Mouse (Mus musculus): ENCODE measurements at regions not wholly inside any gene's neighbourhood (a gene's known extent, or its start where the extent isn't known, plus 50 kb on each side); places are given as distances from the start of the nearest gene placed in this dataset.

DNA sequence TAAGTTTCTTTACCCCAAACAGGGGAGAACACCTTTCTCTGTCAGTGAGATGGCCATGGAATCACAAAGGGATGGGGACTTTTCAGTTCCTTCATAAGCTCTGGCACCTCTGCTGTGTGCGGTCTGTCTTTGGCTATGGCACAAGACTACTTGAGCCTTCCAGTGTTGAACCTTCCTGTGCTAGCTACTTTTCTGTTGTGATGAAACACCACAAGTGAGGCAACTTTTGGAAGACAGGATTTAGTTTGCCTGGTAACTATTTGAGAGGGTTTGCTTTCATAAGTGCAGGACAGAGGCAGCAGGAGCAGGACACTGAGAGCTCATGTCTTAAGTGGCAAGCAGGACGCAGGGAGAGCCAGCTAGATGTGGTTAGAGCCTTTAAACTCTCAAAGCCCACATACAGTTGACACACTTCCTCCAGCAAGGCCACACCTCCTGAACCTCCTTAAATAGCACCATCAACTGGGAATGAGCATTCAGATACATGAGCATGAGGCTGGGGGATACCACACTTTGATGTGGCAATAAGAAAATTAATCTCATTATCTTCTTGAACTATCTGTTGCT lies 101.8 kb upstream of the Hmgn3 start:
- no peaks in the 10 kb centered on the region for H3K9me3 ChIP-seq (replicated peaks; ENCODE audit: control insufficient read depth, low read length)
- no peak overlapping the region for H3K27ac ChIP-seq (replicated peaks; ENCODE audit: low read depth, low read length)
- H3K4me3 ChIP-seq (ENCODE audit: low read depth, low read length) = no peak overlapping the region
- no peaks in the 10 kb centered on the region for H3K4me1 ChIP-seq (ENCODE audit: control insufficient read depth, insufficient read depth, low read length)
- no peak overlapping the region for H3K9ac ChIP-seq (replicated peaks; ENCODE audit: low read length)
- no peak overlapping the region for H3K4me2 ChIP-seq (ENCODE audit: low read depth, low read length)
- no peaks in the 10 kb centered on the region for H3K36me3 ChIP-seq (replicated peaks; ENCODE audit: control insufficient read depth, insufficient read depth, low read depth, low read length)
- 81% methylated on average over 2 of the region's 2 CpGs for WGBS
- H3K27me3 ChIP-seq (ENCODE audit: control insufficient read depth, insufficient read depth, low read length) = no peaks in the 10 kb centered on the region
- DNase-seq (ENCODE audit: low spot score) = no peak
- no peak for ATAC-seq (replicated peaks; ENCODE audit: insufficient number of reproducible peaks, low FRiP score, low TSS enrichment, low read depth)

DNA sequence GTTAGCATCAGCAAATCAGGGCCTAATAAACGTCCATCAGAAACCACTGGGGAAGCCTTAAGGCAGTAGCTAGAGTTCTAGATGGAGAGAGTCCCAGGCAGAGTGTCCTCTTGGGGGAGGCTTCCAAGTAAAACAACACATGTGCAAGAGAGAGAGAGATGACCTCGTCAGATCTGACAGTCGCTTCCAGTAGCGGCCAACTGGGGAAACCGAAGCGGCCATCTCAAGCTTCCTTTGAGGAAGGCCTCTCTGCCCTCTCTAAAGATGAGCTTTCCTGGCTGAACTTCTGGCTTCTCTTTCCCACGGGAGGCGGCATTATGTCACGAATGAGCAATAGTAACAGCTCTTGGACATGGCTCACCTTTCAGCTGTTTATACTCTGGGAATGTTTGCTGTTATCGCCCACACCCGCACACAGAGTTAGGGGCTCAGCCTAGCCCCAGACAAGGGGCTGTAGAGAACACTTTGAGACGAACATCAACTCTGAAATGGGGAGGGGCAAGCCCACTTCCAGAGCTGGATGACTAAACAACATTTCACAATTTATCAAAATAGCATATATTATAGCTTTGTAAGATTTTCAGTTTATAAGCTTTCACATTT lies 100.7 kb upstream of the Hmgn3 start:
- WGBS = 63% methylated on average over 12 of the region's 12 CpGs
- Histone ChIP-seq H3K9ac (replicated peaks; ENCODE audit: low read length) (no peak overlapping the region), H3K4me3 (ENCODE audit: low read depth, low read length) (no peak overlapping the region), H3K27ac (replicated peaks; ENCODE audit: low read depth, low read length) (no peak overlapping the region), H3K27me3 (ENCODE audit: control insufficient read depth, insufficient read depth, low read length) (no peaks in the 10 kb centered on the region), H3K4me1 (ENCODE audit: control insufficient read depth, insufficient read depth, low read length) (no peaks in the 10 kb centered on the region), H3K36me3 (replicated peaks; ENCODE audit: control insufficient read depth, insufficient read depth, low read depth, low read length) (no peaks in the 10 kb centered on the region), H3K4me2 (ENCODE audit: low read depth, low read length) (no peak overlapping the region), H3K9me3 (replicated peaks; ENCODE audit: control insufficient read depth, low read length) (no peaks in the 10 kb centered on the region)
- DNase-seq (ENCODE audit: low spot score) (no peak), ATAC-seq (replicated peaks; ENCODE audit: insufficient number of reproducible peaks, low FRiP score, low TSS enrichment, low read depth) (no peak)

DNA sequence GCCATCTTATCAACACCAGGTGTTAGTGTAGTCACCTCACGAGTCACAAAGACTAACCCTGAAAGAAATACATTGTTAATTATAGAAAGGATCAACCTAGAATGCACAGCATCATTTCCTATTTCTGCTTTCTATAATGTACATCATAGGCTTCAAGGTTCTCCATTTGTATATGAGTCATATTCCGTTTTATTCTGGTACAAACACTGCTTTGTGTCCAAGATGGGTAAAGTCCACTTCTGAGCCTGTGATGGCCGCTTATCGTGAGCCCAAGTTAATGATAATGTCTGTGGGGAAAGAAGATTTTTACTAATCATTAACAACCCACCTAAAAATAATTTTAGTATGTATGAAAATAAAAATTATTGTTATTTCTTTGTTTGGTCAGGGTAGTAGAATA lies 94.6 kb upstream of the Hmgn3 start:
- 85% methylated on average over 4 of the region's 4 CpGs for WGBS
- ATAC-seq (replicated peaks; ENCODE audit: insufficient number of reproducible peaks, low FRiP score, low TSS enrichment, low read depth) (no peak), DNase-seq (ENCODE audit: low spot score) (no peak)
- no peak overlapping the region for H3K4me3 ChIP-seq (ENCODE audit: low read depth, low read length)
- no peaks in the 10 kb centered on the region for H3K27me3 ChIP-seq (ENCODE audit: control insufficient read depth, insufficient read depth, low read length)
- no peak overlapping the region for H3K27ac ChIP-seq (replicated peaks; ENCODE audit: low read depth, low read length)
- no peaks in the 10 kb centered on the region for H3K4me1 ChIP-seq (ENCODE audit: control insufficient read depth, insufficient read depth, low read length)
- H3K36me3 ChIP-seq (replicated peaks; ENCODE audit: control insufficient read depth, insufficient read depth, low read depth, low read length) = no peaks in the 10 kb centered on the region
- no peak overlapping the region for H3K4me2 ChIP-seq (ENCODE audit: low read depth, low read length)
- H3K9ac ChIP-seq (replicated peaks; ENCODE audit: low read length) = no peak overlapping the region
- no peaks in the 10 kb centered on the region for H3K9me3 ChIP-seq (replicated peaks; ENCODE audit: control insufficient read depth, low read length)

DNA sequence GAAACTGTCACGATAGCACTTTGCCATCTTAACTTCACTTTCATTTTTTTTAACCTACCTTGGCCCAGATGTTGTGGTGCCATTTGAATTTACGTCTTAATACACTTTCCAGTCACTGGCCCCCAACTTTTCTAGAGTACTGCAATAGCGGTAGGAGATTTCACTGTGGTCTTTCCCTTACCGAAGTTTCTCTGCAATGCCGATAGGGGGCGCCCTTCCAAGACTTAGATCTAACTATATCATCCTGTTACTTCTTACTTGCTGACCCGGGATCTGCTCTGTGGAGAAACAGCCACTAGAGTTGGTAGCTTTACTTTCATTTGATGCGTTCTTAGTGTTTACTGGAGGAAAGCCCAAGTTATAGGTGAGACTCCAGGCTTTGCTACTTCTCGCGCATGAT lies 92.6 kb upstream of the Hmgn3 start:
- Histone ChIP-seq H3K9me3 (replicated peaks; ENCODE audit: control insufficient read depth, low read length) (no peaks in the 10 kb centered on the region), H3K9ac (replicated peaks; ENCODE audit: low read length) (no peak overlapping the region), H3K36me3 (replicated peaks; ENCODE audit: control insufficient read depth, insufficient read depth, low read depth, low read length) (no peaks in the 10 kb centered on the region), H3K4me1 (ENCODE audit: control insufficient read depth, insufficient read depth, low read length) (no peaks in the 10 kb centered on the region), H3K4me3 (ENCODE audit: low read depth, low read length) (no peak overlapping the region), H3K4me2 (ENCODE audit: low read depth, low read length) (no peak overlapping the region), H3K27ac (replicated peaks; ENCODE audit: low read depth, low read length) (no peak overlapping the region), H3K27me3 (ENCODE audit: control insufficient read depth, insufficient read depth, low read length) (no peaks in the 10 kb centered on the region)
- WGBS = 79% methylated on average over 10 of the region's 10 CpGs
- no peak for DNase-seq (ENCODE audit: low spot score)
- ATAC-seq (replicated peaks; ENCODE audit: insufficient number of reproducible peaks, low FRiP score, low TSS enrichment, low read depth) = no peak

DNA sequence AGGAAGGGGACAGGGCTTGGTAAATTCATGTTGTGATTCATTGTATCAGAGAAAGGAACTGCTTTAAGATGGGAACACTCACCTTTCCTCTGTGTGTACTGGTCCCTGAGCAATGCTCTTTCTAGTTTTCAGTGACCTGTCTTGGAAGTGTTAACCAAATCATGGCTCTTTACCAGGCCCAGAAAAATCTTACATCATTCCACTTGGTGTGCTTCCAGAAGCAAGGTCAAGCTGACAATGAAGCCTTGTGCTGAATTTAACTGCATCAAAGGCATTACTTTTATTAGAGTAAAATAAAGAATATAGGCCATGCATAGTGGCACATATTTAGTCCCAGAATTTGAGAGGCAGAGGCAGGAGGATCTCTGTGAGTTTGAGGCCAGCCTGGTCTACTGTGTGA lies 75.4 kb upstream of the Hmgn3 start:
- no peaks in the 10 kb centered on the region for H3K36me3 ChIP-seq (replicated peaks; ENCODE audit: control insufficient read depth, insufficient read depth, low read depth, low read length)
- ATAC-seq (replicated peaks; ENCODE audit: insufficient number of reproducible peaks, low FRiP score, low TSS enrichment, low read depth) = no peak
- H3K4me2 ChIP-seq (ENCODE audit: low read depth, low read length) = no peak overlapping the region
- DNase-seq (ENCODE audit: low spot score) = no peak
- H3K27me3 ChIP-seq (ENCODE audit: control insufficient read depth, insufficient read depth, low read length) = no peaks in the 10 kb centered on the region
- H3K9ac ChIP-seq (replicated peaks; ENCODE audit: low read length) = no peak overlapping the region
- no peak overlapping the region for H3K27ac ChIP-seq (replicated peaks; ENCODE audit: low read depth, low read length)
- no peaks in the 10 kb centered on the region for H3K9me3 ChIP-seq (replicated peaks; ENCODE audit: control insufficient read depth, low read length)
- no peaks in the 10 kb centered on the region for H3K4me1 ChIP-seq (ENCODE audit: control insufficient read depth, insufficient read depth, low read length)
- H3K4me3 ChIP-seq (ENCODE audit: low read depth, low read length) = no peak overlapping the region

DNA sequence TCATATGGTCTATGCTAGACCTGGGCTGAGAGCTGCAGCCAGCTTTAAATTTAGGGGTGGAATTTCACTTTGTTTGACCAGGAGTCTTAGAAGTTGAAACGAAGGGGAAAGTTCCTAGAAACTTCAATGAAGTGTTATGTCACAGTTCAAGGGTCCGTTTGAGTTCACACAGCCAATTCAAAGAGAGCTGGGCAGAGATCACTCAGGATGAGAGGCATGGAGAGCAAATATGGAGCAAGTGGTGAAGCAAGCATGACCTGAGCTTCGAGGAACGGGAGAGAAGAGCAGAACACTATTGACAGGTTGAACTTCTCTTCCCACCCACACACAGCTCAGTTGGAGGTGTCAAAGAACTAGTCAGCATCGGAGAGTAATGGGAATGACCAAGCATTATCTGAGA lies 56.1 kb upstream of the Hmgn3 start:
- H3K4me2 ChIP-seq (ENCODE audit: low read depth, low read length) = no peak overlapping the region
- 79% methylated on average over 5 of the region's 5 CpGs for whole genome bisulfite sequencing
- H3K4me3 ChIP-seq (ENCODE audit: low read depth, low read length) = no peak overlapping the region
- no peaks in the 10 kb centered on the region for H3K36me3 ChIP-seq (replicated peaks; ENCODE audit: control insufficient read depth, insufficient read depth, low read depth, low read length)
- no peak overlapping the region for H3K9ac ChIP-seq (replicated peaks; ENCODE audit: low read length)
- no peak for ATAC-seq (replicated peaks; ENCODE audit: insufficient number of reproducible peaks, low FRiP score, low TSS enrichment, low read depth)
- H3K27me3 ChIP-seq (ENCODE audit: control insufficient read depth, insufficient read depth, low read length) = no peaks in the 10 kb centered on the region
- H3K27ac ChIP-seq (replicated peaks; ENCODE audit: low read depth, low read length) = no peak overlapping the region
- no peaks in the 10 kb centered on the region for H3K9me3 ChIP-seq (replicated peaks; ENCODE audit: control insufficient read depth, low read length)
- no peaks in the 10 kb centered on the region for H3K4me1 ChIP-seq (ENCODE audit: control insufficient read depth, insufficient read depth, low read length)
- DNase-seq (ENCODE audit: low spot score) = no peak

DNA sequence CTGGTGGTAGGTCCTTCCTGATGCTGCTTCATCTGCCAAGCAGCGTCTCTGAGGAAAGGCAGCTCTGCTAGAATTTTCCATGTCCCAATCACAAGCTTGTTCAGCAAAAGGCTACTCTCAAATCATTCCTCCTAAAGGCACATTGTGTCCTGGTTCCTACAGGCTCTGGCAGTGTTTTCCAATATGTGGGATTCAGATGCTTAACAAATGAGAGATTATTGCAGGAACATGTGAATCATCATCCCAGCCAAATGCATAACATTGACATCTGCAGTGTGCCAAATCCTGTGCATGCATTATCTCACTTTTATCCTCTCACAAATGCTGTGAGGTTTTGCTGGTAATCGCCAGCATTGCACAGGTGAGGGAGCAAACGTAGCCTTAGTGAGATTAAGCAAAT lies 53.3 kb upstream of the Hmgn3 start:
- no peaks in the 10 kb centered on the region for H3K9me3 ChIP-seq (replicated peaks; ENCODE audit: control insufficient read depth, low read length)
- H3K4me3 ChIP-seq (ENCODE audit: low read depth, low read length) = no peak overlapping the region
- WGBS = 87% methylated on average over 3 of the region's 3 CpGs
- no peak overlapping the region for H3K27ac ChIP-seq (replicated peaks; ENCODE audit: low read depth, low read length)
- ATAC-seq (replicated peaks; ENCODE audit: insufficient number of reproducible peaks, low FRiP score, low TSS enrichment, low read depth) (no peak), DNase-seq (ENCODE audit: low spot score) (no peak)
- no peak overlapping the region for H3K4me2 ChIP-seq (ENCODE audit: low read depth, low read length)
- H3K36me3 ChIP-seq (replicated peaks; ENCODE audit: control insufficient read depth, insufficient read depth, low read depth, low read length) = no peaks in the 10 kb centered on the region
- no peak overlapping the region for H3K9ac ChIP-seq (replicated peaks; ENCODE audit: low read length)
- H3K4me1 ChIP-seq (ENCODE audit: control insufficient read depth, insufficient read depth, low read length) = no peaks in the 10 kb centered on the region
- H3K27me3 ChIP-seq (ENCODE audit: control insufficient read depth, insufficient read depth, low read length) = no peaks in the 10 kb centered on the region

DNA sequence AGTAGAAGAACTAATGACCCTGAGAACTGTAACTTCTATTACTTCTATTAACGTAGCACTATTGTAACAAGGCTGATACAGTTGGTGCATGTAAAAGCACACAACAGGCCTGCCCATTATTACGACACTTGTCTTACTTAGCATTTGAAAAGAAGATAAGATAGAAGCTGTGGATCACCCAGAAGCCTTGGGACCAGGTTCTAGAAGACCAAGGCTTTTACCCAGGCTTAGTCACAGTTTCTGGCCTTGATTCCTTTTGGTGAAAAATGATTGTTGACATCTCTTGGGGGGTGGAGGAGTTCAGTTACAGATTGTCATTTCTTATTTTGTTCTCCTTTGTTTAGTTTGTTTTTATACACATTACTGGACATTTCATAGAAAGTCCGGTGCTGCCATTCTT lies 52.7 kb upstream of the Hmgn3 start:
- ATAC-seq (replicated peaks; ENCODE audit: insufficient number of reproducible peaks, low FRiP score, low TSS enrichment, low read depth) (no peak), DNase-seq (ENCODE audit: low spot score) (no peak)
- no peaks in the 10 kb centered on the region for H3K4me1 ChIP-seq (ENCODE audit: control insufficient read depth, insufficient read depth, low read length)
- no peaks in the 10 kb centered on the region for H3K27me3 ChIP-seq (ENCODE audit: control insufficient read depth, insufficient read depth, low read length)
- H3K36me3 ChIP-seq (replicated peaks; ENCODE audit: control insufficient read depth, insufficient read depth, low read depth, low read length) = no peaks in the 10 kb centered on the region
- H3K27ac ChIP-seq (replicated peaks; ENCODE audit: low read depth, low read length) = no peak overlapping the region
- no peak overlapping the region for H3K9ac ChIP-seq (replicated peaks; ENCODE audit: low read length)
- no peak overlapping the region for H3K4me2 ChIP-seq (ENCODE audit: low read depth, low read length)
- H3K4me3 ChIP-seq (ENCODE audit: low read depth, low read length) = no peak overlapping the region
- WGBS = 91% methylated on average over 3 of the region's 3 CpGs
- H3K9me3 ChIP-seq (replicated peaks; ENCODE audit: control insufficient read depth, low read length) = no peaks in the 10 kb centered on the region

Data from embryonic facial prominence, embryonic 11.5 days (tissue).